Mouse (Mus musculus): ENCODE measurements around the gene Fbxw5. TPM values are rescaled to one million over a fixed set of nuclear protein-coding genes. Genes with fewer than 3 reads are reported as not detected.

The Fbxw5 gene
- polyA plus RNA-seq, 1 experiment: 30.4 TPM

GRCm38 (mm10) chr2:25500071-25500575 lies 427 bp upstream of the Fbxw5 start:
- WGBS: 60% methylated on average over 6 of the region's 6 CpGs
- H3K4me3 ChIP-seq (replicated peaks; ENCODE audit: control insufficient read depth, low read depth, low read length): peak overlapping the region; percentile 50
- TF ChIP-seq CTCF (IDR thresholded peaks at IDR 0.05; ENCODE audit: control insufficient read depth, insufficient read depth, low read length) (no peak), POLR2A (IDR thresholded peaks at IDR 0.05; ENCODE audit: borderline replicate concordance, control insufficient read depth, low read depth, low read length) (no peak)
- H3K4me1 ChIP-seq (ENCODE audit: control insufficient read depth, insufficient read depth, low read length): peaks cover 8% of the 10 kb centered on the region
- H3K27ac ChIP-seq (ENCODE audit: control insufficient read depth, insufficient read depth, low read depth, low read length, poor library complexity): peak overlapping the region; percentile 31; the same call in 1 of the 2 replicates

GRCm38 (mm10) chr2:25501593-25502486 lies 1.3 kb downstream of the Fbxw5 start, which contains the start of gene C8g:
Gene C8g, minus strand, starts transcription at chr2:25501719.
- Histone ChIP-seq H3K4me1 (ENCODE audit: control insufficient read depth, insufficient read depth, low read length) (peaks cover 8% of the 10 kb centered on the region), H3K27ac (ENCODE audit: control insufficient read depth, insufficient read depth, low read depth, low read length, poor library complexity) (peak within 1 kb of the TSS; percentile 66), H3K4me3 (replicated peaks; ENCODE audit: control insufficient read depth, low read depth, low read length) (peak within 1 kb of the TSS; percentile 96)
- 73% methylated on average over 20 of the region's 20 CpGs for WGBS
- no peak for TF ChIP-seq CTCF (IDR thresholded peaks at IDR 0.05; ENCODE audit: control insufficient read depth, insufficient read depth, low read length)
- TF ChIP-seq POLR2A (IDR thresholded peaks at IDR 0.05; ENCODE audit: borderline replicate concordance, control insufficient read depth, low read depth, low read length): no peak

- WGBS: 83% methylated on average over 3 of the region's 3 CpGs
Observed at GRCm38 (mm10) chr2:25502726-25503125, 2.2 kb downstream of the Fbxw5 start.

GRCm38 (mm10) chr2:25504538-25504937 lies 4.0 kb downstream of the Fbxw5 start:
- 51% methylated on average over 19 of the region's 19 CpGs for whole genome bisulfite sequencing
- H3K4me3 ChIP-seq (replicated peaks; ENCODE audit: control insufficient read depth, low read depth, low read length): no peak overlapping the region
- no peak overlapping the region for H3K27ac ChIP-seq (ENCODE audit: control insufficient read depth, insufficient read depth, low read depth, low read length, poor library complexity)
- TF ChIP-seq CTCF (IDR thresholded peaks at IDR 0.05; ENCODE audit: control insufficient read depth, insufficient read depth, low read length): no peak
- TF ChIP-seq POLR2A (IDR thresholded peaks at IDR 0.05; ENCODE audit: borderline replicate concordance, control insufficient read depth, low read depth, low read length): no peak
- peaks cover 6% of the 10 kb centered on the region for H3K4me1 ChIP-seq (ENCODE audit: control insufficient read depth, insufficient read depth, low read length)

More at GRCm38 (mm10) chr2:25502726-25503125, 2.2 kb downstream of the Fbxw5 start:
- no peak for TF ChIP-seq CTCF (IDR thresholded peaks at IDR 0.05; ENCODE audit: control insufficient read depth, insufficient read depth, low read length)
- TF ChIP-seq POLR2A (IDR thresholded peaks at IDR 0.05; ENCODE audit: borderline replicate concordance, control insufficient read depth, low read depth, low read length): no peak
- Histone ChIP-seq H3K4me1 (ENCODE audit: control insufficient read depth, insufficient read depth, low read length) (peaks cover 6% of the 10 kb centered on the region), H3K4me3 (replicated peaks; ENCODE audit: control insufficient read depth, low read depth, low read length) (no peak overlapping the region), H3K27ac (ENCODE audit: control insufficient read depth, insufficient read depth, low read depth, low read length, poor library complexity) (no peak overlapping the region)

- peaks cover 6% of the 10 kb centered on the region for H3K4me1 ChIP-seq (ENCODE audit: control insufficient read depth, insufficient read depth, low read length)
- TF ChIP-seq POLR2A (IDR thresholded peaks at IDR 0.05; ENCODE audit: borderline replicate concordance, control insufficient read depth, low read depth, low read length) (no peak), CTCF (IDR thresholded peaks at IDR 0.05; ENCODE audit: control insufficient read depth, insufficient read depth, low read length) (no peak)
- H3K27ac ChIP-seq (ENCODE audit: control insufficient read depth, insufficient read depth, low read depth, low read length, poor library complexity): no peak overlapping the region
- WGBS: 56% methylated on average over 1 of the region's 1 CpGs
- no peak overlapping the region for H3K4me3 ChIP-seq (replicated peaks; ENCODE audit: control insufficient read depth, low read depth, low read length)
Observed at GRCm38 (mm10) chr2:25505000-25505399, 4.5 kb downstream of the Fbxw5 start.

GRCm38 (mm10) chr2:25505860-25506259 lies 5.3 kb downstream of the Fbxw5 start:
- WGBS: 85% methylated on average over 4 of the region's 4 CpGs
- H3K4me3 ChIP-seq (replicated peaks; ENCODE audit: control insufficient read depth, low read depth, low read length): no peak overlapping the region

GRCm38 (mm10) chr2:25506964-25507363 lies 6.4 kb downstream of the Fbxw5 start:
- peaks cover under 1% of the 10 kb centered on the region; the same call in 1 of the 2 replicates for H3K4me1 ChIP-seq (ENCODE audit: control insufficient read depth, insufficient read depth, low read length)
- 56% methylated on average over 5 of the region's 5 CpGs for WGBS
- 0 out of 2 replicates have a peak, but pooled peaks have one; percentile 11 for TF ChIP-seq CTCF (IDR thresholded peaks at IDR 0.05; ENCODE audit: control insufficient read depth, insufficient read depth, low read length)
- TF ChIP-seq POLR2A (IDR thresholded peaks at IDR 0.05; ENCODE audit: borderline replicate concordance, control insufficient read depth, low read depth, low read length): no peak
- no peak overlapping the region for H3K4me3 ChIP-seq (replicated peaks; ENCODE audit: control insufficient read depth, low read depth, low read length)
- no peak overlapping the region for H3K27ac ChIP-seq (ENCODE audit: control insufficient read depth, insufficient read depth, low read depth, low read length, poor library complexity)

More at GRCm38 (mm10) chr2:25505860-25506259, 5.3 kb downstream of the Fbxw5 start:
- no peak overlapping the region for H3K27ac ChIP-seq (ENCODE audit: control insufficient read depth, insufficient read depth, low read depth, low read length, poor library complexity)
- no peak for TF ChIP-seq POLR2A (IDR thresholded peaks at IDR 0.05; ENCODE audit: borderline replicate concordance, control insufficient read depth, low read depth, low read length)
- no peak for TF ChIP-seq CTCF (IDR thresholded peaks at IDR 0.05; ENCODE audit: control insufficient read depth, insufficient read depth, low read length)
- H3K4me1 ChIP-seq (ENCODE audit: control insufficient read depth, insufficient read depth, low read length): peaks cover 4% of the 10 kb centered on the region

- TF ChIP-seq POLR2A (IDR thresholded peaks at IDR 0.05; ENCODE audit: borderline replicate concordance, control insufficient read depth, low read depth, low read length) (no peak), CTCF (IDR thresholded peaks at IDR 0.05; ENCODE audit: control insufficient read depth, insufficient read depth, low read length) (peak; percentile 36)
- WGBS: 72% methylated on average over 3 of the region's 3 CpGs
- Histone ChIP-seq H3K4me3 (replicated peaks; ENCODE audit: control insufficient read depth, low read depth, low read length) (no peak overlapping the region), H3K4me1 (ENCODE audit: control insufficient read depth, insufficient read depth, low read length) (no peaks in the 10 kb centered on the region), H3K27ac (ENCODE audit: control insufficient read depth, insufficient read depth, low read depth, low read length, poor library complexity) (no peak overlapping the region)
Observed at GRCm38 (mm10) chr2:25509912-25510311, 9.4 kb downstream of the Fbxw5 start.

Measured in bone marrow, adult 2 months (tissue).